ENCODE assay signal across 27 mouse cellular contexts in genomic region chr2:118786525-118786924, GRCm38 (mm10). TPM values are rescaled to one million over a fixed set of nuclear protein-coding genes. Genes with fewer than 3 reads are reported as not detected.
DNase-seq lines count a peak whose midpoint lies in the region; ATAC-seq and TF ChIP-seq lines count a peak whose summit lies in the region.
"Had no signal": no experiment of that assay in that cellular context is flagged by ENCODE, and none has a peak within 500 bp of the region (broad histone marks: within the 10 kb centered on the region; RNA-seq: fewer than 3 reads in every experiment).

No protein-coding gene starts in this region.

- no peak for TF ChIP-seq EP300 in liver, postnatal 0 days (IDR thresholded peaks at IDR 0.05; ENCODE audit: low read depth)
- TF ChIP-seq EP300 in MEL (IDR thresholded peaks at IDR 0.05; ENCODE audit: low read depth in 1 of 2, low read length in 2 of 2): peak in 1 of 2 experiments; percentile 85; a peak in 2 of 4 replicates

- no peak for TF ChIP-seq CTCF in liver, postnatal 0 days (IDR thresholded peaks at IDR 0.05; ENCODE audit: low read depth)
- TF ChIP-seq CTCF in MEL (IDR thresholded peaks at IDR 0.05 in 2 of 3, conservative IDR thresholded peaks at IDR 0.05 in 1 of 3; ENCODE audit: control insufficient read depth in 1 of 3, insufficient read depth in 1 of 3, low read depth in 2 of 3, low read length in 3 of 3, poor library complexity in 1 of 3, severe bottlenecking in 1 of 3): no peak

- no peak overlapping the region for H3K27ac ChIP-seq in liver, embryonic 11.5 days (ENCODE audit: low read depth, low read length)
- no peak overlapping the region for H3K27ac ChIP-seq in liver, postnatal 0 days (ENCODE audit: low read depth)
- peak overlapping the region; percentile 59 for H3K27ac ChIP-seq in MEL (ENCODE audit: control insufficient read depth, low read depth, low read length)
- H3K27ac ChIP-seq in liver, embryonic 13.5 days: no peak overlapping the region
- H3K27ac ChIP-seq: embryonic facial prominence, embryonic 10.5 days; embryonic facial prominence, embryonic 12.5 days; forebrain, embryonic 13.5 days; forebrain, embryonic 15.5 days had no signal

- 0 out of 2 replicates have a peak overlapping the region, but pooled peaks have one; percentile 2 for H3K4me2 ChIP-seq in liver, embryonic 11.5 days
- H3K4me2 ChIP-seq in liver, postnatal 0 days (ENCODE audit: low read depth, low read length): no peak overlapping the region
- 0 out of 2 replicates have a peak overlapping the region, but pooled peaks have one; percentile 1 for H3K4me2 ChIP-seq in liver, embryonic 13.5 days
- H3K4me2 ChIP-seq: embryonic facial prominence, embryonic 12.5 days; forebrain, embryonic 13.5 days; forebrain, embryonic 15.5 days had no signal

- WGBS in liver, embryonic 11.5 days: 43% methylated on average over 5 of the region's 5 CpGs
- WGBS in liver, postnatal 0 days (ENCODE audit: insufficient replicate concordance): 49% methylated on average over 5 of the region's 5 CpGs
- 30% methylated on average over 5 of the region's 5 CpGs for WGBS in liver, embryonic 13.5 days (ENCODE audit: insufficient replicate concordance)

- no peak for DNase-seq in liver, embryonic 11.5 days (ENCODE audit: low spot score)
- no peak for DNase-seq in liver, postnatal 0 days
- DNase-seq in MEL (ENCODE audit: low read depth, low spot score): peak; percentile 64
- no peak for DNase-seq in liver, embryonic 13.5 days
- DNase-seq in embryo, embryonic 10 days (ENCODE audit: low spot score): no peak
- DNase-seq: adrenal gland, adult 8-10 months; adrenal gland, postnatal 14 days; adrenal gland, postnatal 36 days; B cell, adult 2 months; cerebellum, adult 18-20 months; cerebellum, adult 8-10 months; cerebellum, adult 9-11 months; cerebellum, postnatal 14 days; cerebellum, postnatal 36 days; forebrain, postnatal 0 days had no signal

- no peak for TF ChIP-seq RAD21 in MEL (IDR thresholded peaks at IDR 0.05; ENCODE audit: low read depth, low read length)

- H3K79me2 ChIP-seq in MEL (ENCODE audit: control insufficient read depth, insufficient read depth, low read length, poor library complexity): no peaks in the 10 kb centered on the region; the same call in 1 of the 2 replicates

- H3K36me3 ChIP-seq in liver, embryonic 11.5 days (ENCODE audit: control insufficient read depth, insufficient read depth, low read length): no peaks in the 10 kb centered on the region
- no peaks in the 10 kb centered on the region for H3K36me3 ChIP-seq in liver, postnatal 0 days (replicated peaks; ENCODE audit: insufficient read depth, low read length)
- H3K36me3 ChIP-seq in MEL (ENCODE audit: control insufficient read depth in 1 of 2, insufficient read depth in 2 of 2, low read length in 2 of 2): peaks cover 0 to 23% of the 10 kb centered on the region in 2 experiments; a peak in 2 of 4 replicates
- H3K36me3 ChIP-seq in liver, embryonic 13.5 days: no peaks in the 10 kb centered on the region
- H3K36me3 ChIP-seq: embryonic facial prominence, embryonic 10.5 days; embryonic facial prominence, embryonic 12.5 days; G1E had no signal

- no peak for TF ChIP-seq POLR2A in MEL (IDR thresholded peaks at IDR 0.05; ENCODE audit: control insufficient read depth in 1 of 2, insufficient read depth in 1 of 2, low read depth in 1 of 2, low read length in 2 of 2, poor library complexity in 1 of 2)

- no peaks in the 10 kb centered on the region; the same call in 1 of the 2 replicates for H3K27me3 ChIP-seq in liver, embryonic 11.5 days (replicated peaks; ENCODE audit: control insufficient read depth, insufficient read depth, low read length)
- 0 out of 2 replicates have a peak, but pooled peaks cover 3% of the 10 kb centered on the region for H3K27me3 ChIP-seq in liver, postnatal 0 days (ENCODE audit: insufficient read depth, low read length)
- no peaks in the 10 kb centered on the region for H3K27me3 ChIP-seq in MEL (ENCODE audit: control insufficient read depth in 1 of 2, insufficient read depth in 2 of 2, low read length in 2 of 2)
- H3K27me3 ChIP-seq in liver, embryonic 13.5 days: peaks cover 29% of the 10 kb centered on the region
- H3K27me3 ChIP-seq: forebrain, embryonic 15.5 days had no signal

- no peaks in the 10 kb centered on the region for H3K9me3 ChIP-seq in liver, embryonic 11.5 days (ENCODE audit: control insufficient read depth, low read length)
- no peaks in the 10 kb centered on the region for H3K9me3 ChIP-seq in liver, postnatal 0 days (ENCODE audit: low read length)
- no peaks in the 10 kb centered on the region for H3K9me3 ChIP-seq in MEL (replicated peaks; ENCODE audit: insufficient read depth, low read length)
- no peaks in the 10 kb centered on the region for H3K9me3 ChIP-seq in liver, embryonic 13.5 days (replicated peaks)
- H3K9me3 ChIP-seq: embryonic facial prominence, embryonic 10.5 days; embryonic facial prominence, embryonic 12.5 days; forebrain, embryonic 13.5 days; forebrain, embryonic 15.5 days; G1E had no signal

- ATAC-seq in liver, embryonic 11.5 days (replicated peaks; ENCODE audit: low FRiP score): peak; percentile 60
- ATAC-seq in liver, postnatal 0 days: no peak
- ATAC-seq in liver, embryonic 13.5 days (ENCODE audit: low read depth): peak; percentile 57
- ATAC-seq in activated CD4-positive, CD25-positive, alpha-beta regulatory T cell, adult 4 months: no peak
- ATAC-seq: CD4-positive, CD25-positive, alpha-beta regulatory T cell, adult 4 months; forebrain, embryonic 13.5 days; forebrain, embryonic 15.5 days; forebrain, postnatal 0 days; Patski had no signal

- peaks cover 15% of the 10 kb centered on the region for H3K4me1 ChIP-seq in liver, embryonic 11.5 days (replicated peaks; ENCODE audit: control insufficient read depth, insufficient read depth, low read length)
- H3K4me1 ChIP-seq in liver, postnatal 0 days (ENCODE audit: insufficient read depth): peaks cover 6% of the 10 kb centered on the region
- peaks cover 17 to 36% of the 10 kb centered on the region in 2 experiments for H3K4me1 ChIP-seq in MEL (ENCODE audit: control insufficient read depth in 1 of 2, insufficient read depth in 2 of 2, low read length in 2 of 2)
- H3K4me1 ChIP-seq in liver, embryonic 13.5 days (replicated peaks): peaks cover 41% of the 10 kb centered on the region

- no peak overlapping the region for H3K4me3 ChIP-seq in liver, embryonic 11.5 days (ENCODE audit: low read depth, low read length)
- H3K4me3 ChIP-seq in liver, postnatal 0 days (ENCODE audit: low read depth, low read length): no peak overlapping the region
- no peak overlapping the region for H3K4me3 ChIP-seq in MEL (ENCODE audit: control insufficient read depth in 1 of 2, insufficient read depth in 1 of 2, low read depth in 2 of 2, low read length in 2 of 2)
- H3K4me3 ChIP-seq in liver, embryonic 13.5 days (replicated peaks): no peak overlapping the region
- H3K4me3 ChIP-seq: embryonic facial prominence, embryonic 10.5 days; embryonic facial prominence, embryonic 12.5 days; forebrain, embryonic 13.5 days; forebrain, embryonic 15.5 days had no signal

- H3K9ac ChIP-seq in liver, embryonic 11.5 days (ENCODE audit: low read depth, low read length): no peak overlapping the region
- no peak overlapping the region for H3K9ac ChIP-seq in liver, postnatal 0 days (replicated peaks)
- H3K9ac ChIP-seq in MEL (ENCODE audit: control insufficient read depth, low read depth, low read length, poor library complexity, severe bottlenecking): peak overlapping the region; percentile 30; the same call in 1 of the 2 replicates
- H3K9ac ChIP-seq in liver, embryonic 13.5 days: no peak overlapping the region
- H3K9ac ChIP-seq: embryonic facial prominence, embryonic 12.5 days; forebrain, embryonic 13.5 days; forebrain, embryonic 15.5 days; forebrain, postnatal 0 days had no signal

RNA-seq across cellular contexts. Expression of gene Disp2, which starts 7.0 kb away (rescaled TPM):
- polyA plus RNA-seq in liver, embryonic 11.5 days (2014; fragmentation: Nextera tagmentation; extraction: Ambion mirVana): 0.32 and 0.60 TPM in 2 replicates
- polyA plus RNA-seq in liver, postnatal 0 days (2015; fragmentation: Nextera tagmentation; extraction: Ambion mirVana): 0.06 and 0.14 TPM in 2 replicates
- 0.15 and 0.29 TPM in 2 replicates for total RNA-seq in MEL (2012; rRNA removed)
- under 1 TPM in 1 of 2 experiments, not detected in 1; 0.43 TPM for polyA plus RNA-seq in MEL (2012; ENCODE audit: insufficient read depth in 1 of 2, insufficient read length in 2 of 2, low read depth in 1 of 2, low replicate concordance in 2 of 2, missing spikeins in 1 of 2)
- 0.24 and 0.31 TPM in 2 replicates for polyA plus RNA-seq in liver, embryonic 13.5 days (2015; fragmentation: Nextera tagmentation; extraction: Ambion mirVana)
- polyA plus RNA-seq in activated CD4-positive, CD25-positive, alpha-beta regulatory T cell, adult 4 months (2017; shearing (Covaris generic)): under 1 TPM in 1 of 2 experiments, not detected in 1; 0.25 TPM
- total RNA-seq: CH12.LX; common myeloid progenitor, adult 5-6 weeks had no signal
- polyA plus RNA-seq: CD4-positive, CD25-positive, alpha-beta regulatory T cell, adult 4 months had no signal

RNA-seq across cellular contexts. Expression of gene Phgr1, which starts 14.0 kb away (rescaled TPM):
- polyA plus RNA-seq in liver, embryonic 11.5 days (2014; fragmentation: Nextera tagmentation; extraction: Ambion mirVana): not detected in 2 replicates
- not detected in 2 replicates for polyA plus RNA-seq in liver, postnatal 0 days (2015; fragmentation: Nextera tagmentation; extraction: Ambion mirVana)
- not detected in 2 replicates for total RNA-seq in MEL (2012; rRNA removed)
- polyA plus RNA-seq in MEL (2012; ENCODE audit: insufficient read depth in 1 of 2, insufficient read length in 2 of 2, low read depth in 1 of 2, low replicate concordance in 2 of 2, missing spikeins in 1 of 2): not detected
- polyA plus RNA-seq in liver, embryonic 13.5 days (2015; fragmentation: Nextera tagmentation; extraction: Ambion mirVana): not detected in 2 replicates
- not detected for polyA plus RNA-seq in activated CD4-positive, CD25-positive, alpha-beta regulatory T cell, adult 4 months (2017; shearing (Covaris generic))
- total RNA-seq: adrenal gland, adult 18-20 months; adrenal gland, adult 8-10 months; adrenal gland, postnatal 14 days; adrenal gland, postnatal 36 days; CH12.LX; common myeloid progenitor, adult 5-6 weeks; forebrain, postnatal 0 days; G1E had no signal
- polyA plus RNA-seq: CD4-positive, CD25-positive, alpha-beta regulatory T cell, adult 4 months; embryonic facial prominence, embryonic 10.5 days; embryonic facial prominence, embryonic 12.5 days; forebrain, embryonic 11.5 days; forebrain, embryonic 13.5 days; forebrain, embryonic 15.5 days; forebrain, postnatal 0 days; G1E; Patski had no signal

RNA-seq across cellular contexts. Expression of gene Ccdc9b, which starts 24.1 kb away (rescaled TPM):
- polyA plus RNA-seq in liver, embryonic 11.5 days (2014; fragmentation: Nextera tagmentation; extraction: Ambion mirVana): 0.14 and 0.19 TPM in 2 replicates
- polyA plus RNA-seq in liver, postnatal 0 days (2015; fragmentation: Nextera tagmentation; extraction: Ambion mirVana): 0.36 and 0.52 TPM in 2 replicates
- 1.3 and 1.7 TPM in 2 replicates for total RNA-seq in MEL (2012; rRNA removed)
- 1 to 10 TPM in 1 of 2 experiments, not detected in 1; 2.4 TPM for polyA plus RNA-seq in MEL (2012; ENCODE audit: insufficient read depth in 1 of 2, insufficient read length in 2 of 2, low read depth in 1 of 2, low replicate concordance in 2 of 2, missing spikeins in 1 of 2)
- 0.20 and 0.23 TPM in 2 replicates for polyA plus RNA-seq in liver, embryonic 13.5 days (2015; fragmentation: Nextera tagmentation; extraction: Ambion mirVana)
- not detected for polyA plus RNA-seq in activated CD4-positive, CD25-positive, alpha-beta regulatory T cell, adult 4 months (2017; shearing (Covaris generic))
- total RNA-seq: CH12.LX had no signal
- polyA plus RNA-seq: CD4-positive, CD25-positive, alpha-beta regulatory T cell, adult 4 months; G1E had no signal

RNA-seq across cellular contexts. Expression of gene Knstrn, which starts 27.3 kb away (rescaled TPM):
- polyA plus RNA-seq in liver, embryonic 11.5 days (2014; fragmentation: Nextera tagmentation; extraction: Ambion mirVana): 127 TPM in 2 replicates
- 28.8 and 31.4 TPM in 2 replicates for polyA plus RNA-seq in liver, postnatal 0 days (2015; fragmentation: Nextera tagmentation; extraction: Ambion mirVana)
- 80.6 and 83.6 TPM in 2 replicates for total RNA-seq in MEL (2012; rRNA removed)
- 100 to 1,000 TPM; 132 to 138 TPM for polyA plus RNA-seq in MEL (2012; ENCODE audit: insufficient read depth in 1 of 2, insufficient read length in 2 of 2, low read depth in 1 of 2, low replicate concordance in 2 of 2, missing spikeins in 1 of 2)
- polyA plus RNA-seq in liver, embryonic 13.5 days (2015; fragmentation: Nextera tagmentation; extraction: Ambion mirVana): 91.9 and 101 TPM in 2 replicates
- polyA plus RNA-seq in activated CD4-positive, CD25-positive, alpha-beta regulatory T cell, adult 4 months (2017; shearing (Covaris generic)): 10 to 100 TPM; 23.7 to 30.8 TPM

RNA-seq across cellular contexts. Expression of gene Inafm2, which starts 41.0 kb away (rescaled TPM):
- polyA plus RNA-seq in liver, embryonic 11.5 days (2014; fragmentation: Nextera tagmentation; extraction: Ambion mirVana): 32.3 and 33.0 TPM in 2 replicates
- 14.0 and 14.7 TPM in 2 replicates for polyA plus RNA-seq in liver, postnatal 0 days (2015; fragmentation: Nextera tagmentation; extraction: Ambion mirVana)
- total RNA-seq in MEL (2012; rRNA removed): 6.7 and 8.6 TPM in 2 replicates
- polyA plus RNA-seq in MEL (2012; ENCODE audit: insufficient read depth in 1 of 2, insufficient read length in 2 of 2, low read depth in 1 of 2, low replicate concordance in 2 of 2, missing spikeins in 1 of 2): 10 to 100 TPM in 1 of 2 experiments, not detected in 1; 14.5 TPM
- 18.4 and 19.1 TPM in 2 replicates for polyA plus RNA-seq in liver, embryonic 13.5 days (2015; fragmentation: Nextera tagmentation; extraction: Ambion mirVana)
- polyA plus RNA-seq in activated CD4-positive, CD25-positive, alpha-beta regulatory T cell, adult 4 months (2017; shearing (Covaris generic)): 10 to 100 TPM; 19.8 to 27.2 TPM

Comparison
In these comparisons a context has a peak if more than half of its experiments do, and no peak if none do; other contexts are left out.
1. ATAC-seq: peak in liver, embryonic 11.5 days (single experiment) and liver, embryonic 13.5 days (single experiment); none in liver, postnatal 0 days (single experiment) and activated CD4-positive, CD25-positive, alpha-beta regulatory T cell, adult 4 months (single experiment).